Mouse (Mus musculus) lung, adult 2 months (tissue): Measurements from ENCODE around the gene Soga1. TPM values are rescaled to one million over a fixed set of nuclear protein-coding genes. Genes with fewer than 3 reads are reported as not detected.

Experiments
- DNase-seq: peaks from one replicate; pipeline ENCODE4 v3.0.0; 2022
- H3K4me1 ChIP-seq: fragments of 200-500 bp; 2 replicates; pipeline ENCODE4 v1.6.1; 2011; ENCODE audit warnings: low read length; ENCODE audit not compliant: control insufficient read depth, insufficient read depth
- H3K4me3 ChIP-seq: fragments of 200-500 bp; replicated peaks from 2 replicates; pipeline ENCODE3; 2011; ENCODE audit warnings: low read depth, mild to moderate bottlenecking, control low read depth, low read length; ENCODE audit errors: extremely low read depth
- CTCF ChIP-seq: fragments of 200-500 bp; IDR thresholded peaks from 2 replicates; pipeline ENCODE4 v1.5.1; 2011; ENCODE audit warnings: mild to moderate bottlenecking, low read length, control low read depth; ENCODE audit not compliant: insufficient read depth
- POLR2A ChIP-seq: fragments of 200-500 bp; IDR thresholded peaks from 2 replicates; pipeline ENCODE4 v1.6.1; 2011; ENCODE audit warnings: low read depth, mild to moderate bottlenecking, control low read depth, low read length, borderline replicate concordance; ENCODE audit errors: extremely low read depth
- WGBS: fragments of 180-500 bp; shearing (Covaris S2); methylation state at CpG from one replicate; pipeline ENCODE4 v1.1.7; 2018; 5-methylcytosine and 5-hydroxymethylcytosine counted together
- polyA plus RNA-seq: library from polyadenylated mRNA; depleted of rRNA; stranded (reverse); fragments of >200 nt; gene quantifications from 2 replicates; pipeline ENCODE4 v1.2.3, GENCODE M21; 2012

The Soga1 gene
- polyA plus RNA-seq, 1 experiment, result 34.1 TPM

DNA sequence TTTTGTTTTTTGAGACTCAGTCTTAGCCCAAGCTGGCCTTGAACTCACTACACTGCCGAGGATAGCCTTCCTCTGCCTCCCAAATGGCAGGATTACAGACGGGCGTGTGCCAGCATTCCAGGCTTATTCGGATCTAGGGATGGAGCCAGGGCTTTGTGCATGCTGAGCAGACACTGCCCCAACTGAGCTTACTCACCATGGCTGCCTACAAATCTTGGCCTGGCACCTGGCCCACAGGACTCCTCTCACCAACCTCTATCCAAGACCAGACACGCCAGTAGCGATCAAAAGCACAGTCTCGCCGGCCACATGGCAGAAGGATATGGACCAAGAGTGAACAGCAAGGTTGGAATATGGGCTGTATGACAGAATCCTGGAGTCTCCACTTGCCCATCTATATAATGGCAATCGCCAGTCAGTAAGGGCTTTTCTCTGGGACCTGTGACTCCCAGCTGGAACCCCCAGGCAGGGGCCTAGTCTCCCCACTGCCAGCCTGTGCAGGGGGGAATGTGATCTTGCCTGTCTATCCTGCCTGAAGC is 4.8 kb downstream of the Soga1 start:
- peaks cover 65% of the 10 kb centered on the region for H3K4me1 ChIP-seq

DNA sequence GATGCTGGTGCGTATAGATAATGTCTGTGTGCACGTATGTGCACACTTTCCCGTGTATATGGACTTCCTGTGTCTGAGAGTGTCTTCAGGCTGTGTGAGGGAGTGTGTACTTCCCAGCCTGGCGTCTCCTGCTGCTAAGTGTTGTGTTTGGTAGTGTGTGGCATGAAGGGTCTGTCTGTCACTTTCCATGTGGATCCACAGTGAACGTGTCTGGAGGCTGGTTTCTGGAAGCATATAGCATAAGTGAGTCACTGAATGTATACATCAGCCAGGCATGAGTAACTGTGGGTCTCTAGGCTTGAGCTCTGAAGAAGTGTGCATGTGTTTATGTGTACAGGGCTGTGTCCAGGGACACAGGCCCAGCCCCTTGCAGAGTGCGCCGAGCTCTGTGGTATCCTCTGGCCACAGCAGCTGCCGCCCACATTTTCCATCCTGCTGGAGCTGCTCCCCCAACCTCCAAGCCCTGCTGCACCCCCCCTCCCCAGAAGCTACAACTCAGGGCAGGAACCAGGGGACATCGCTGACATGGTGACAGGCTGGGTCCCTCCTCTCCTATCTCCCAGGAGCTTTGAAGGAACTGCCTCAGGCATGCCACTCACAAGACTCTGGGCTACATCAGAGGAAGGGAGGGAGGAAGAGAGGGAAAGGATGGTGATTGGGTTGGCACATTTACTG is 5.5 kb downstream of the Soga1 start:
- H3K4me3 ChIP-seq, result no peak overlapping the region
- 33% methylated on average over 9 of the region's 9 CpGs for WGBS
- no peak for TF ChIP-seq CTCF
- TF ChIP-seq POLR2A, result no peak
- DNase-seq, result no peak
- H3K4me1 ChIP-seq, result peaks cover 73% of the 10 kb centered on the region

More for the DNA sequence above, 4.8 kb downstream of the Soga1 start:
- peak overlapping the region; percentile 17 for H3K4me3 ChIP-seq
- 33% methylated on average over 9 of the region's 9 CpGs for WGBS
- TF ChIP-seq POLR2A, result no peak
- no peak for TF ChIP-seq CTCF
- DNase-seq, result no peak

DNA sequence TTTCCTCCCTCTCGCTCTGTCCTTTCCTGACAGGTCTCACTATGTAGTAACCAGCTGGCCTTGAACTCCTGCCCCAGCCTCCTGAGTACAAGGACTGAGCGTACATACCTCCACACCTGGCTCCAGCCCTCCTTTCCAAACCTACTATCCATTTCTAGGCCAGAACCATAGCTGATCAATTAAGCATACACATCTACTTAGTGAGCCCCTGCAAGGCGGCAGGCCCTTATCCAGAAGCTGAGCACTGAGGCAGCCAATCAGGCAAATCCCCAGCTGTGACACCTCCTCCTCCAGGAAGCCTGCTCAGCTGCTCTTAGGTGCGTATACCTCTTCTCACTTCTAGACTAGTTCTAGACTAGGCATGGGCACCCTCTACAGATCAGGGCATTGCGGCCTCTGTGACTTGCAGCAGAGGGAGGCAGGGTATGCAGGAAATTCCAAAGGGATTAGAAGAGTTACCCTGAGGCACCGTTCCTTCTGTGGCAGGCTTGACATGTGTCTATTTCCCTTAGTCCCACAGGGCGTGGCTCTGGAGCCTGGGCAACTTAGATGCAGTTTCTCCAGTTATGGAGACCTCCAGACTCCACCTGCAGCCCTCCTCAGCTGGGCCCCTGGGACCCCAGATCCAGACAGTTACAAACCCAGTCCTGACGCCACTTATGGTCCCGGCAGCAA is 6.6 kb downstream of the Soga1 start:
- TF ChIP-seq POLR2A, result no peak
- DNase-seq, result no peak
- Histone ChIP-seq H3K4me1 (peaks cover 73% of the 10 kb centered on the region), H3K4me3 (no peak overlapping the region)
- 49% methylated on average over 9 of the region's 9 CpGs for WGBS

DNA sequence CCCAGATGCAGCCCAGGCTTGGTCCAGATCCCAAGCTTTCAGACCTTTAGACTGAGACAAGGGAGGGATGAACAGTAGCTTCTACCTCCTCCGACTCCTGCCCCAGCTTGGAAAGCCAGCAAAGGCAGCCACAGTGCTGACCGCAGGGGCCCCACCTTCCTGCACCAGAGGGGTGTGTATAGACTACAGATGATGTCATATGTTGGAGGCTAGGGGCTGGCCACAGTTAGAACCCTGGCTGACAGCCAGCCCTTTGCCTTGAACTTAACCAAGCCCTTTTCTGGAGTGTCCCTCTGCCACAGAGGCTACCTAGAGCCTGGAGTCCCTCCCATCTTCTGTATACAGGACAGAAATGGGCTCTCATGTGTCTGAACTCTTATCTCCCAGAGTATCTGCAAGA is 7.5 kb downstream of the Soga1 start:
- TF ChIP-seq POLR2A, result no peak
- TF ChIP-seq CTCF, result no peak
- WGBS, result 9% methylated on average over 2 of the region's 2 CpGs
- peak; percentile 68 for DNase-seq
- Histone ChIP-seq H3K4me1 (peaks cover 76% of the 10 kb centered on the region), H3K4me3 (no peak overlapping the region)

DNA sequence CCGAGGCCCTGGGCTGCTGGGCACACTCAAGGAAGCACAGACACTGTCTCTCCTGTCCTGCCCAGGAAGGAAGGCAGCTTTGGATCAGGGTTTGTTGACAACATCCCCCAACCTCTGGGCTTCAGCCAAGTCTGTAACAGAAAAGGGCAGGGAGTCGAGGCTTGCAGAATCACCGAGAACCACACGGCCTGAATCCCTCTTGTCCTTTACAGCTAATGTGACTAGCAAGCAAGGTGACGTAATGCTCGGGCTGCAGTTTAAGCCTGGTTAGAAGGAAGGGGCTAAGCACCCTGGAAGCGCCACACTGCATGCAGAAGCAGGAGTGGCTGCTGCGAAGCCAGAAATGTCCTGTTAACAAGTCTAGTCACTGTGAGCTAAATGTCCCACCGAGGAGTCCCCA is 8.7 kb downstream of the Soga1 start:
- DNase-seq, result peak; percentile 59
- TF ChIP-seq CTCF, result no peak
- TF ChIP-seq POLR2A, result no peak
- H3K4me3 ChIP-seq, result no peak overlapping the region
- peaks cover 73% of the 10 kb centered on the region for H3K4me1 ChIP-seq
- WGBS, result 5% methylated on average over 9 of the region's 9 CpGs

DNA sequence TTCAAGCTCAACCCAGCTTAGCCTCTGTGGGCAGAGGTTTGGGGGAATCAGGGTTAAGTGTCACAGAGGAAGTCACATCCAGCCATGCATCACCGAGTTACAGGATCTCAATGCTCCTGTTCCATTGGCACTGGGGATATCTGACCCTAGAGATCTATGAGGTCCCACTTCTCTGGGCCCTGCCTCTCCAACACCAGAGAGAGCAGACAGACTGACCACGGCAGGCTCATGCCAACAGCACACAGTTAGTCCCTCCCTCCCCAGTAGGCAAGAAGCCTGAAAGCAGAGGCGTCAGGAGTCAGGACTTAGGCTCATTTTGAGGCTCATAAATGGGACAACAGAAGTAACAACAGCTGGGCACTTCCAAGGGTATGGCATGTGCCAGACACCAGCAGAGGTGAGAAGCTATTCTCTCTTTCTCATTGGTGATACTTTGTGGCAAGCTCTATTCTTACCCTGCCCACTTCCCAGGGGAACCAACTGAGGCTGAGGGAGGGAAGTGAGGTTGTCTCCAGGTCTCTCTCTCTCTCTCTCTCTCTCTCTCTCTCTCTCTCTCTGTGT is 9.2 kb downstream of the Soga1 start:
- peaks cover 75% of the 10 kb centered on the region for H3K4me1 ChIP-seq
- no peak overlapping the region for H3K4me3 ChIP-seq
- 5% methylated on average over 3 of the region's 3 CpGs for WGBS
- TF ChIP-seq CTCF (no peak), POLR2A (no peak)
- DNase-seq, result no peak

DNA sequence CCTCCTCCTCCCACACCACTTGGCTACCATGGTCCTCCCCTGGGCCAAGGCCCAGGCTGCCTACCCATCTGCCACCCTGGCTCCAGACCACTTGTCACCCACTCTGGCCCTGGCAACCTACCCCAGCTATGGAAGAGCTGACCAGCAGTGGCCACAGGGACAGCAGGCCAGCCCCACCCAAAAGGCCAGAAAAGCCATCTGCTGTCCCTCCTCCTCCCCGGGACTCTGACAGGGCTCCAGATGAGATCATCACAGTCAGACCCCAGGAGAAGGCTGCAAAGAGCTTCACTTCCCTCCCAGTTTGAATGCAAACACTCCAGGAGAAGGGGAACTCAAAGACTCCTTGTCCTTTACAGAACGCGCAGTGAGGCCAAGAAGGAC is 9.7 kb downstream of the Soga1 start:
- peaks cover 74% of the 10 kb centered on the region for H3K4me1 ChIP-seq
- WGBS, result 7% methylated on average over 3 of the region's 3 CpGs
- H3K4me3 ChIP-seq, result no peak overlapping the region
- DNase-seq, result no peak
- TF ChIP-seq CTCF (no peak), POLR2A (no peak)

DNA sequence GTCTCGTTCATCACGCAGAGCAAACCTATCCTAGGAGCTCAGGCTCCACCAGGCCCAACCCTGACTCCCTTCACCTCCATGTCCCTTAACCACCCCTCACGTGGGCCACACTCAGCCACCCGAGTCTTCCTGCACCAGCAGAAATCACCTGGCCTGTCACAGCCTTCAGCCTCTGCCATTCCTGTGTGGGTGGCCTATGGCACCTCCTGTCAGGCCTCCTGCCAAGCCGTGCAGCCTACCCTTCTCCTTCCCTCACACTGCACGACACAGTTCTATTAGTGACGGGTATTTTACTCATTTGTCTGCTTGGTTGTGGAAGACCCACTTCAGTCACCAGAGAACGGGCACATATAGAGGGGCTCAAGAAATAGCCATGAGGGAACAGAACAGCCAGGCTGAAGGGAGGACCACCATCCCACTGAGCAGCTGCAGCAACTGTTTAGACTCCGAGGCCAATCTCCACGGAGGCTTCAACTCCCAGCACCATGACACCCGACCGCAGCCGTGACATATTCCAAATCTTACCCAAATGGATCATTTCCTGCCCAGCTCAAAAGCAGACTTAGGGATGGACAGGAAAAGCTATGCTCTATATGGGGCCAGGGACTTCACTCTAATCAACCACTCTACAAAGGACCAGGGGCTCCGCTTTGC is 10.2 kb downstream of the Soga1 start:
- WGBS, result 41% methylated on average over 14 of the region's 14 CpGs
- H3K4me3 ChIP-seq, result no peak overlapping the region
- H3K4me1 ChIP-seq, result peaks cover 73% of the 10 kb centered on the region
- no peak for DNase-seq
- TF ChIP-seq POLR2A (no peak), CTCF (no peak)

DNA sequence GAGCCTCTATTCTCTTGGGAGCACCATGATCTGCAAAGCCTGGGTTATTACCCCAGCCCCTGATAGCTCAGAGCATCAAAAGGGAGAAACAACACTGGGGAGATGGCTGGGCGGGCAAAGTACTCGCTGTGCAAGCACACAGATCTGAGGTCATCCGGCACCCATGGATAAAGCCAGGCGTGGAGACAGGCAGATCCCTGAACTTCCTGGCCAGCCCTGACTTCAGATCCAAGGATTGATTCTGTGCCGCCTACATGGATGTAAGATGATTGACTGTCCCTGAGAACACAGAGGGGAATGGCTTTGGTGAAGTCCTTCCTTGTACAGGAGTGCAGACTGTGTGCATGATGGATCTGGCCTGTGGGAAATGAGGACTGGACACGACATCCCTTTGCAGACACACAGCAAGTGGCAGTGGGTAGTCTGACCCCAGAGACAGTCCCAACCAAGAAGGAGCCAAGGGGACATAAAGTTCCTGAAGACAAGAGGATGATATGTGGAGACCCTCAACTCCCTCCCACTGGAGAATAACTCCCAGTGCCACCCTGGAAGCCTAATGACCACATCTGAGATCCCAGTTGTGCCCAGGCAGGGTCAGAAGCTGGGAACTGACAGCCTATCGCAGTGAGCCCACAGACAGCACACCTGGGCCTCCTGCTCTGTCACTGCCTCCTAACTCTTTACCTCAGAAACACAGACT is 12.2 kb downstream of the Soga1 start:
- WGBS, result 52% methylated on average over 7 of the region's 7 CpGs
- no peak for DNase-seq
- TF ChIP-seq POLR2A (no peak), CTCF (no peak)
- Histone ChIP-seq H3K4me1 (peaks cover 66% of the 10 kb centered on the region), H3K4me3 (no peak overlapping the region)
